Mouse (Mus musculus) spleen, postnatal 14 days (tissue): ENCODE data around the gene Ilf3.

Experiments
- DNase-seq, 2 experiments: peaks; one replicate each; pipeline ENCODE4 v3.0.0; 2021 to 2022; ENCODE audit warnings: low spot score in 2 of 2

The Ilf3 gene

DNA sequence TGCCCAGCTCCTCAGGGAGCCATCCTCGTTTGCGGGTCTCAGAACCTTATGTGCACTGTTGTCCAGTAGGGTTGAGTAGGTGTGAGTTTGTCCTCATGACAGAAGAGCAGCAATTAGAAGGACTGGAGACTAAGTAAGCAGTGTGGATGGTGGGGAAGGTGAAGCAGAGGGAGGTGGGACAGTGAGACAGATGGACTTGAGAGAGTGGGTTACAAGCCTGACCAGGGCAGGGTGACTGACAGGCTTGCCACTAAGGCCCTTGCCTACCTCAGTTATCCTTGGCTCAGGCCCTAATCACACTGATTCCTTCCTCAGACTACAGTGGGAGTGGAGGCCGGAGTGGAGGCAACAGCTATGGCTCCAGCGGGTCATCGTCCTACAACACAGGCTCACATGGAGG is 36.1 kb downstream of the Ilf3 start:
- DNase-seq, result no peak

DNA sequence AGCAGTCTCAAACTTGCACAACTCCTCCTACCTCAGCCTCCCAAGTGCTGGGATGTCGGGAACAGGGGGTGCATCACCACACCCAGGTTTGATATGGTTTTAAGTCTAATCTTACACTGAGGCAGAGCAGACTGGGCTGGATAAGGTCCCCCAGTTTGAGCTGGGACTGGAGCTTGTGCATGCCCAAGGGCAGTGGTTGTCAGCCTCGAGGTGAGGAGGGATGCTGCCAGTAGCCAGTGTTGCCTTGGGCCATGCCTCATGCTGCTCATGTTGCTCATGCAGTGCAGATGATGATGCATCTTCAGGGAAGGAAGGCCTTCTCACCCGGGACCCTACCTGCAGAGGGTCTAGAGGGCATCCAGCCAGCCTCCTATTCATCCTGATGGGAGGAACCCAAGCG is 37.9 kb downstream of the Ilf3 start:
- no peak for DNase-seq

DNA sequence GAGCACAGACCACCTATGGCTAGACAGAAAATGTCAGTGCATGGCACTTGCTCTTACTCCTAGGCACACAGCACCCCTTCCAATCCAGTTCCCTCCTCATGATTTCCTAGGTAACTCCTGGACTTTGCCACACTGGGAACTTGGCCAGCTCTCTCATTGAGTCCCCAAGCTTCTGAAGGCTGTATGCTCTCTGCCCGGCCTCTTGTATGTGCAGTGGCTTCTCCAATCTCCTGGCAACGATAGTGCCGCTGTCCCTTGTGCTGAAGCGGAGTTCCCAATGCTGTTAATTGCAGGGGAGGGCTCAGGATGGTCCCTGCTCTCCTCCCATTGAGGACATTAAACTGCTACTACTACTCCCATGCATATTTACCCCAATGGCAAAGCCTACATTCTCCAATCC is 40.3 kb downstream of the Ilf3 start:
- no peak for DNase-seq

DNA sequence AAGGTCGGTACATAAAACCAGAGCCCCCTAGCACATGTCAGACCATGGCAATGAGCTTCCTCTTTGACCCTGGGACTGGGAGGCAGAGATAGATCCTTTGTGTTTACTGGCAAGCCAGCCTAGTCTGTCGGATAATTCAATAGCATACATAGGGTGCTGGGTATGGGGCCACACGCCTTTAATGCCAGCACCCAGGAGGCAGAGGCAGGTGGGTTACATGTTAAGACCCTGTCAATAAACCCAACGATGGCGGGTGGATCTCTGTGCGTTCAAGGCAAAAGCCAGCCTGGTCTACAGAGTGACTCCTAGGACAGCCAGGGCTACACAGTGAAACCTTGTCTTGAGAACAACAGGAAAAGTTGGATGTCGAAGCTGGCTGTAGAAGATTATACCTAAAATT is 41.0 kb downstream of the Ilf3 start:
- DNase-seq, result no peak

DNA sequence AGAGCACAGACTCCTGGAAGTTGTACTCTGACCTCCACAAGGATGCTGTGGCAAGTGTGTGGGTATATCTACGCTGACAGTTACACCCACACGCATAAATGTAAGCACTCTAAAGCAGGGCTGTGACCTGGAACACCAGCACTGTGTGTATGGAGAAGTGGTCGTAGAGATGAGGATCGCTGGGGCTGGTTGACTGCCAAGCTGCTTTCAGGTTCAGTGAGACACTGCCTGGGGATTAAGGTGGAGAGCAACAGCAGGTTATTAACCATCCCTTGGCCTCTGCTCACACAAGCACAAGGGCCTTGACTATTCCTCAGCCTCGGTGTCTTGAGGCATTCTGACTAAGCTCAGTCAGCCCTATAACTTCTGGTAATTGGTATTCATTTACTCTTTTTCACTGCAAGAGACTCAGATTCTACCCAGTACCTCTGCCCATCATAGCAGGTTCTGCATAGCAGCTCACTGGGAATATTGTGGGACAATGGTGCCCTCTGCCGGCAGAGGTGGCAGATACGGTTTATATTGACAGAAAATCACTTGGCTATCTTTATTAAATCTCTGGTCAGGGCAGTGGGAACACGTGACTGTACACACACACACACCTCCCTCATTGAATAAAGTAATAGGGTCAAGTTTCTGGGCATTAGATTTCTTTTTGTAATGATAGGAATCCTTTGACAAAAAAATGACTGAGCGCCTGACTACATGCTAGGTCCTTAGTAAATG is 42.1 kb downstream of the Ilf3 start:
- peak; percentile 66 to 79 for DNase-seq

DNA sequence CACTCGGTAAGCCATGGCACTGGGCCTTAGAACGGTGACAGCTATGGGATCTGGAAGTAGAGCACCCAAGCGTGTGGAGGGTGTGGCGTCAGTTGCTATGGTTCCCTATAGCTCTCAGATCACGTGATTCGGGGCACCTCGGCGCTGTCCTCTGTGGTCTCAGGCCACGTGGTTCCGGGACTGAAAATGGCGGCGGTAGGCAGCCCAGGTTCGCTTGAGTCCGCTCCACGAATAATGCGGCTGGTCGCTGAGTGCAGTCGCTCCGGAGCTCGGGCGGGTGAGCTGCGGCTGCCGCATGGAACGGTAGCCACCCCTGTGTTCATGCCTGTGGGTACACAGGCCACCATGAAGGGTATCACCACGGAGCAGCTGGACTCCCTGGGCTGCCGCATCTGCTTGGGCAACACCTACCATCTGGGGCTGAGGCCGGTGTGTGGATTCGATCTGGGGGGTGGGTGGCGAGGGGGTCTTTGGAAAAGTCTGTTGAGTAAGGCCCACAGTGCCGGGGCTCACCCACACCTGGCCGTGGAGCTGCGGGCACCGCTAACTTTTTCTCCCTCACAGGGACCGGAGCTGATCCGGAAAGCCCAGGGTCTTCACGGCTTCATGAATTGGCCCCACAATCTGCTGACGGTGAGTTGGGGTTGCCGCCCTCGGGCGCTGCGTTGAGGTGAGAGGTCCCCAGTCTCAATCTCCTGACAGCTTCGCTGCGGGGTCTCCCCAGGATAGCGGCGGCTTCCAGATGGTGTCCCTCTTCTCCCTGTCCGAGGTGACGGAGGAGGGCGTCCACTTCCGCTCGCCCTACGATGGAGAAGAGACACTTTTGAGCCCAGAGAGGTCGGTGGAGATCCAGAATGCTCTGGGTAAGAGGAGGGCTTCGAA is 44.2 kb downstream of the Ilf3 start, which contains the start of gene Qtrt1:
Qtrt1 (plus strand) TSS at position 169 of the 882 bp plus-strand sequence.
- peak; percentile 66 to 75 for DNase-seq

DNA sequence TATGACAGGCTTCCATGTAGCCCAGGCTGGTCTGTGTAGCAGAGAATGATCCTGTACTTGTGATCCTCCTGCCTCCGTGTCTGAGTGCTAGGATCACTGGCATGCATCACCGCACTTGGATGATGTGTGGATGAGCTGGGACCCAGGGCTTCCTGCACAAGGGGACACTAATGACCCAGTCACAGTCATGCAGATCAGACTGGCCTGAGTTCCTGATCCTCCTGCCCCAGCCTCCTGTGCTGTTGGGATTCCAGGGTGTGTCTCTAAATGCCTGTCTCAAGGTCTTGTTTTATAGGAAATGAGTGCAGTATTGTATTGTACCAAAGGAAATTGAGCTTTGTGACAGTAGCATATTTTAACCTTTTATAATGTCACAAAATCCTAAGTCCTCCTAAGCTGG is 50.2 kb downstream of the Ilf3 start:
- DNase-seq, result no peak

DNA sequence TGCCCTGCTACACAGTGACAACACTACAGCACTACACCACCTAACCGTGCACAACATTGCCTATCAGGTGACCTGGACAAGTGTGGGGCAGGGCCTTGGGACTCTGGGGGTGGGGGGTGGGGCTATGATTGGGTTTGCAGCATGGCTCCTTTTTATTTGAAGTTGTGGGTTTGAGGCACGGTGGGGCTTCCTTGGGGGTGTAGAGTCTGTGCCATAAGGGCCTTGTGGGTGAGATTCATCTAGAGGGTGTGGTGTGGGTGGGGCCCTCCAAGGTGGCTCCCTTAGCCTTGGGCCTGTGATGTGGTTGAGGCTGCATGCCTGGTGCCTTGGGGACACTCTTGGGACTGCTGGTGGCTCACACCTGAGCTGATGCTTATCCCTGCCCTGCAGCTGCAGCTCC is 52.0 kb downstream of the Ilf3 start:
- DNase-seq, result no peak

DNA sequence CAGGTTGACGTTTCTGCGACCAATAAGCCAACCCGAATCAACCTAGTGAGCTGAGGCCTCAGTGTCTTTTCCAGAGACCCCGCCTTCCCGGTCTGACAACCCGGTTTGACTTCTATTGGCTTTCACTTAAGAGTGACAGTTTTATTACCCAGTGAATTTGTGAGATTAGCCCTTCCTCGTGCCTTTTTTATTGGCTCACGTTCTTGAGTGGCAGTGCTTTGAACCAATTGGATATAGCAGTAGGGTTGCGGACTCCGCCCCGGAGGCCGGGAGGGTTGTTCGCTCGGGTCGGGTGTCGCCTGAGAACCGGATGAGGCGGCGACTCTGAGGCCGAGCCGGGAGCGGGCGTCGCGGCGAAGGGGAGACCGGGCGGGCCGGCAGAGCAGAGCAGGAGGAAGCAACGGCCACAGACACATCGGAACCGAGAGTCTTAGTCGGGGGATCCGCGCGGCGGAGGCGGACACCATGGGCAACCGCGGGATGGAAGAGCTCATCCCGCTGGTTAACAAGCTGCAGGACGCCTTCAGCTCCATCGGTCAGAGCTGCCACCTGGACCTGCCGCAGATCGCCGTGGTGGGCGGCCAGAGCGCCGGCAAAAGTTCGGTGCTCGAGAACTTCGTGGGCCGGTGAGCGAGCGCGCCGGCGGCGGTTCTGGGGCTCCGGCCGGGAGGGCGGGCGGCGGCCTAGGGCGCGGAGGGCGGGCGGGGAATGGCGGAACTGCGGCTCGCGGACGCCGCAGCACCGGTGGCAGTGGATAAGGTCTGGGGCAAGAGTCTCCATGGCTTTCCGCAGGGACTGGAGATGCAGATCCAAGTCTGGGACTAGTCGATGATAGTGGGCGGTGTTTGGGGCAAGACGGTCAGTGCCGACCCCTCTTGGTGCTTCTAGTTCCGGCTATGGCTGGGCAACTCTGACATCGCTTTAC is 57.2 kb downstream of the Ilf3 start, which contains the start of gene Dnm2:
Dnm2 (plus strand) TSS at position 278 of the 925 bp plus-strand sequence.
- peak; percentile 97 to 98 for DNase-seq

DNA sequence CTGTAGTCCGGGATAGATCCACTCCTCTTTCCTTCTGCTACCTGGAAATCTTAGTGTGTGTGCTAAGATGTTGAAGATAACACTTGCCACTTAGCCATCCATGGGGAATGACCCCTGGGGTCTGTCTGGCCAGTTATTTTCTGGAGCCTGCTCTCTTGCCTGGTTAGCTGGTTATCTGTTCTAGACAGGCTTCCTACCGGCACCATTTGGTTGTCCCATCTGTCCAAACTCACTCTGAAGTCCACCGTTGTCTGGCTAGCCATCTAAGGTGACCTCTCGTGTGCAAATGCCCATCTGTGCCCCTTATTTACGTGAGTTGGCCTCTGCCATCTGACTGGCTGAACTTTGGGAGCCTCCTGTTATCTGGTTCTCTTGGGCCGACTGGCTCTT is 57.9 kb downstream of the Ilf3 start:
- no peak for DNase-seq

DNA sequence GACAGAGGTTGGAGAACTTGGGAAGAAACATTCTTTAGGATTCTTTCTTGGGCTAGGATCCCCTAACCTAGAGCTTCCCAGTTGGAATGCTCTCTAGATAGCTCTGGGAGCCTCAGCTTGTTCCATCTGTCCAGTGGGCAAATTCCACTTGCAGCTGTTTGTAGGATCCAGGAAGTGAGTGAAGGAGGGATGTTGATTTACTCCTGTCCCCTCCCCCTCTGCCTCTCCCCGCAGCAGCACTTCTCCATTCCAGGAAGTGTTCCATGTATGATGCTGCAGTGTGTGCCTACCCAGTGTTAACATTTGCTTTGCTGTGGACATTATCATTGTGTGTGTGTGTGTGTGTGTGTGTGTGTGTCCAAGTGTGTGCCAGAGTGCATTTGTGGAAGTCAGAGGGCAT is 58.3 kb downstream of the Ilf3 start:
- DNase-seq, result no peak

DNA sequence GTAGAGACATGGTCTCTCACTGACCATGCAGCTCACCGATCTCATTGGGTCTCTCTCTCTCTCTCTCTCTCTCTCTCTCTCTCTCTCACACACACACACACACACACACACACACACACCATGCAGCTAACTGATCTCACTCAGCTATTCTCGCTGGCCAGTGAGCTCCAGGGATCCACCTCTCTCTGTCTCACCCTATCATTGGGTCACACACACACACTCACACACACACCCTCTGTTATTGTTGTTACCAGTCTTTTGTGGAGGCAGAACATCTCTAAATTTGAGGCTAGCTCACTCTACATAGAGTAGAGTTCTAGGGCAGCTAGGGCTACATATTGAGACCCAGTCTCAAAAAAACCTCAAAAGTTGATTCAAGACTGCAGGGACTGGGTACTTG is 58.9 kb downstream of the Ilf3 start:
- DNase-seq, result no peak

DNA sequence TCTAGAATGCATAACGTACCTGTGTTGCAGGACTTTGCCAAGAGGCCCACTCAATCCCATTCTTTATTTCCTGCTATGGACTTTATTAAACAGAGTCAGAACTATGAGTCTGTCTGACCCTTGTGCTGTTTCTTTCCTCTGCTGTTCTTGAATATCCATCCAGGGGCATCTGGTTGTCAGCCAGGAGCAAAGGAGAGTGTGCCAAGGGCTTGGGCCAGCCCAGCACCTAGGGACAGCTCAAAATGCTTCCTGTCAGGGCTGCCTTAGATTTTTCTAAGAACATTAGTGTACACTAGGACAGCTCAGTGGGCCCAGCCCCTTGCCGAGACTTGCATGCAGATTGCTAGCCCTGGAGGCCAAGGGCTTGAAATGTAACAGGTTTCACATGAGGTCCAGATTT is 60.1 kb downstream of the Ilf3 start:
- no peak for DNase-seq

DNA sequence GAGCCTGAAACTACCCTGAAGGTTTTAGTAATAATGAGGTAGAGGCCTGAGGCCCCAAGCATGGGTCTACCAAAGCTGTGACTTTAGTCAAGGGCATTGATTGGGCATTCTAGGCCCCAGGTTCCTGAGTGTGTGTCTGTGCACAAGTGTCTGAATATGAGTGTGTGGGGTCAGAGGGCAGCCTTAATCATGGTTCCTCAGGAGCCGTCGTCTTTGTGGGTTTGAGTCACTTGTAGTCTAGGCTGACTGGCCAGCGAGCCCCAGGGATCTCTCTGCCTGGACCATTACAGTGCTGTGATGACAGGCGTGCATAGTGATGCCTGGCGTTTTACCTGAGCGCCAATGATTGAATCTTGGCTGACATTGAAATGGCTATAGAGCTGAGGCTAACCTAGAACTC is 60.5 kb downstream of the Ilf3 start:
- no peak for DNase-seq

DNA sequence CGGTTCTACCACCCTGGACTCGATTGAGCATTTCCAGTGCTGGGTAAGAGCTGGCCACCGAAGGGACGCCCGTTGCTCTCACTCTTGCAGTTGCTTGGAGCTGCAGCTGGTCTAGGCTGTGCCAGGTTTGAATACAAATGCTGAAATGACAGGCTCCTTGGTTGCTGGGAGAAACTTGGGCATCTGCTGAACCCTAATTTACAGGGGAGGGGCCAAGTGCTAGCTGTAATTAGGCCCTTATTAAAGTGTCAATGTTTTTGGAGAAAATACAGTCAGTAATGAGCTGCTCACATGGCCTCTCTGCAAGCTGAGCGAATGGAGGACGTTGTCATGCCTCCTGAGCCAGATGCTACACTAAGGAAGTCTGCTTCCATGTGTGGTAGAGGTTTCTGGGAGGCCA is 63.1 kb downstream of the Ilf3 start:
- DNase-seq, result no peak

DNA sequence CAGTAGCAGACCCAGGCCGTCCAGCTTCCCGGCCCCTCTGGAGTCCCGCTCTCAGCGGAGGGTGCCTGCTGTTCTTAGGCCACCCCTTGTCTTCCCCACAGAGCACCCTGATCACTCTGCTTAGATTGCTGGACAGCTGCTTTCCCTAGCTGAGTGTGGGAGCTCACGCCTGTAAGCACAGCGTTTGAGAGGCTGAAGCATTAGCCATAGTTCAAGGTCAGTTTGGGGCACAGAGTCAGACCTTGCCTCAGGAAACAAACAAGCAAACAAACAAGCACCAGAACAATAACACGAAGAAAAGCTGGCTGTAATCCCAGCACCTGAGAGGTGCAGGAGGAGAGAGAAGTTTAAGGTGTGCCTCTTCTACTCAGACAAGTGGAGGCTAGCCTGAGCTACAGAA is 64.4 kb downstream of the Ilf3 start:
- DNase-seq, result no peak

DNA sequence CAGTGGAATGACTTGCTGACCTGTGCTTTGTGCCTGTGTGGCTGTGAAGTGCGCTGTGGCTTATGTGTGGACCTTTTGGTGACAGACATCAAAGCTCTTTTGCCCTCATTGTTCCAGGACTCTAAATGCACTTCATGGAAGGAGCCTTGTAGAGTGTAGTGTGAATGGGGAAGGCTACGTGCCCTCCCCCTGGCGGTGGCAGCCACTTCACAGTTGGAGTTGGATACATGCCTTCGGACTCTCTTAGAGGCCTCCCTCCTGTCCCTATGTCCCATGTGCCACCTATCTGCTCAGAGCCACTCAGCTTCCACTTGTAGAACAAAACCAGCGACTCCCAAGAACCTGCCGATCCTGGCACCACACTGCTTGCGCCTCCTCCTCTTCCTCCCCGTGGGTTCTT is 66.1 kb downstream of the Ilf3 start:
- DNase-seq, result no peak

DNA sequence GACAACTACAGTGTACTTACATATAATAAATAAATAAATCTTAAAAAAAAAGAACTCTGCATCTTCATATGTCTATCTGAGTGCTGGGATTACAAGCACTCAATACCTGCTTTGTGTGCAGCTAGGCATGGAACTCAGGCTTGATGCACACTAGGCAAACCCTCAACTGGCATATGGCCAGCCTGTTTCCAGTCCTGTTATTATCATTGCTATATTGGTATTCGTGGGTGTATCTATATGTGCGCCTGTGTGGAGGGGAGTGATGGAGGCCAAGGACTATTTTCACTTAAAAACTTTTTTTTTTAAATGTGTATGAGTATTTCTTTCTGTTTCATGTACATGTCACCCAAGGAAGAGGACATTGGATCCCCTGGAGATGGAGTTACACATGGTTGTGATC is 66.7 kb downstream of the Ilf3 start:
- no peak for DNase-seq

DNA sequence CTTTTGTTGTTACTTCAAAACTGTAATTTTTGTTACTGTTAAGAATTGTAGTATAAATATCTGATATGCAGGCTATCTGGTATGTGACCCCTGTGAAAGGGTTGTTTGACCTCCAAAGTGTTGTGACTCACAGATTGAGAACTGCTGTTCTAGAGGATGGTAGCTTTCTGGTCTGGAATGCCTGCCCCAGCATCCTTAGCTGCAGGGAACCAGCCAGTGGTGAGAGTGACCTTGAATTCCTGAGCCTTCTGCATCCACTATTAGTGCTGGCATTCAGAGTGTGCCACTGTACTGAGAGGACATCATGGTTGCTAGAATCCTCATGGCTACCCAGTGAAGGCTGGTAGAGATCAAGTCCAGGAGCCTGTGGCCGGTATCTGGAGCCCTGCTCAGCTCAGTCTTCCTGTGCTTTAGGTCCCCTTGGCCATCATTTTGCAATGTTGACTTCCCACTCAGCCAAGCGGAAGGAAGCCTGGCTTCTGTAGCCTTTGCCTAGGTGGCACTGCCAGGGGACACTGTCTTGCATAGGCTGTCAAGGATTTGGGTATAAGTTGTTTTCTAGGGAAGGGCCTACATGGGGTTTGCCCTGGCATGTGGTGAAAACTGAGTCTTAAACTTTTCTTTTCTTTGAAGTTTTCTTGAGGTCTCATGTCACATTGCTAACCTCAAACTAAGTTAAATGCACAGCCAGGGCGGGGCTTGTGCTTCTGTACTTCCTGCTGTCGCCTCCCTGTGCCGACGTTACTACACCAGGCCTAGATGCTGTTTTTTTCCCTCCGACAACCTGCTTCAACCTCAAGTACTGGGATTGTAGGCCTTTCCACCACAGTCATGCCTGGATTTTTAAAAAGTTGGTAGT is 68.3 kb downstream of the Ilf3 start:
- DNase-seq, result peak in 1 of 2 experiments; percentile 25

DNA sequence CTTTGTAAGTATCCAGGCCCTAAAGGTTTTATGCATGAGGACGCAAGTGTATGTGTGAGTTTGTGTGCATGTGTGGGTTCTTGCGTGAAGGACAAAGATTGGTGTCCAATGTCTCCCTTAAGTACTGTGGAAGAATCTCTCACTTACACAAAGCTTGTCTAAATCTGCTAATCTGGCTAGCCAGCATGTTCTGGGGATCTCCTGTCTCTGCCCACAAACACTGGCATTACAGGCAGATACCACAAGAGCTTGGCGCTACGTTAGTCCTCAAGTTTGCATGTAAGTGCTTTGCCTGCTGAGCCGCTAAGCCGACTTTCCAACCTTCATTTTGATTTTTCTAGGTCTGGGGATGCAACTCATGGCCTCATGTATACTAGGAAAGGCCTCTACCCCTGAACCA is 69.9 kb downstream of the Ilf3 start:
- DNase-seq, result no peak

DNA sequence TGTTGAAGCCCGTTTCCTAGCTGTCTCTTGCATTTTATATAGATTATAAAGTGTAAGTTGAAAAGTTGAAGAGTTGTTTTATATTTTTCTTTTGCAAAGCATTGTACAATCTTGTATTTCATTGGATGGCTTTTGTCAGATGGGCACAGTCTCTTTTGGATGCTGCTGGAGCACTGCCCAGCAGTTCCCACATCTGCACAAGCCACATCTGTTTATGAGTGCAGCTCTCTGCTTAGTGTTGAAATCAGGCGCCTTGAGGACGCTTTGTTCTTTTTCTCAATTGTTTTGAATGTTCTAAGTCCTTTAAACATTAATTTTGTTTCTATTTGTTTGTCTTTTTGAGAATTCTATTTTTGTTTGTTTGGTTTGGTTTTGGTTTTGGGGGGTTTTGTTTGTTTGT is 70.5 kb downstream of the Ilf3 start:
- no peak for DNase-seq
